Mouse (Mus musculus) CD4-positive helper T cell, adult 2 months (primary cell): ENCODE measurements at regions not wholly inside any gene's neighbourhood (a gene's known extent, or its start where the extent isn't known, plus 50 kb on each side); places are given as distances from the start of the nearest gene placed in this dataset.

ENCODE experiments used
- DNase-seq: peaks from one replicate; pipeline ENCODE4 v3.0.0-alpha.2; 2012; ENCODE audit warnings: low read depth, missing footprints, low spot score

- peak; percentile 100 for DNase-seq
These were observed 52.3 kb upstream of the Wnt7b start for GRCm38 (mm10) chr15:85634322-85635141.

GRCm38 (mm10) chr15:85635425-85635824, 53.2 kb upstream of the Wnt7b start:
- no peak for DNase-seq

GRCm38 (mm10) chr15:85639566-85639965, 57.3 kb upstream of the Wnt7b start:
- no peak for DNase-seq

- DNase-seq, result no peak
These were observed 59.1 kb upstream of the Wnt7b start for GRCm38 (mm10) chr15:85641120-85642080.

- no peak for DNase-seq
These were observed 63.1 kb upstream of the Wnt7b start for GRCm38 (mm10) chr15:85645396-85645795.

- peak; percentile 54 for DNase-seq
These were observed 63.8 kb upstream of the Wnt7b start for GRCm38 (mm10) chr15:85645971-85646638.

GRCm38 (mm10) chr15:85646639-85647277, 64.5 kb upstream of the Wnt7b start:
- DNase-seq, result no peak

GRCm38 (mm10) chr15:85647593-85647992, 65.3 kb upstream of the Wnt7b start:
- no peak for DNase-seq

- DNase-seq, result no peak
These were observed 68.0 kb upstream of the Wnt7b start for GRCm38 (mm10) chr15:85650241-85650640.

GRCm38 (mm10) chr15:85651718-85652420, 69.6 kb upstream of the Wnt7b start:
- DNase-seq, result no peak

- no peak for DNase-seq
These were observed 70.2 kb upstream of the Wnt7b start for GRCm38 (mm10) chr15:85652431-85652830.

GRCm38 (mm10) chr15:85652871-85653337, 70.6 kb upstream of the Wnt7b start:
- DNase-seq, result no peak

GRCm38 (mm10) chr15:85653421-85654401, 71.4 kb upstream of the Wnt7b start:
- peak; percentile 84 for DNase-seq

- DNase-seq, result no peak
These were observed 72.5 kb upstream of the Wnt7b start for GRCm38 (mm10) chr15:85654791-85655190.

- no peak for DNase-seq
These were observed 73.5 kb upstream of the Wnt7b start for GRCm38 (mm10) chr15:85655751-85656167.

GRCm38 (mm10) chr15:85656852-85657251, 74.6 kb upstream of the Wnt7b start:
- no peak for DNase-seq

GRCm38 (mm10) chr15:85657441-85657989, 75.2 kb upstream of the Wnt7b start:
- peak; percentile 57 for DNase-seq

GRCm38 (mm10) chr15:85658101-85658885, 76.0 kb upstream of the Wnt7b start:
- no peak for DNase-seq
